Mouse (Mus musculus): ENCODE measurements around the gene Cdkn2aipnl. TPM values are rescaled to one million over a fixed set of nuclear protein-coding genes. Genes with fewer than 3 reads are reported as not detected.

Cdkn2aipnl gene
- polyA plus RNA-seq (2015; fragmentation: Nextera tagmentation; extraction: Ambion mirVana) = 60.1 and 67.3 TPM in 2 replicates

DNA sequence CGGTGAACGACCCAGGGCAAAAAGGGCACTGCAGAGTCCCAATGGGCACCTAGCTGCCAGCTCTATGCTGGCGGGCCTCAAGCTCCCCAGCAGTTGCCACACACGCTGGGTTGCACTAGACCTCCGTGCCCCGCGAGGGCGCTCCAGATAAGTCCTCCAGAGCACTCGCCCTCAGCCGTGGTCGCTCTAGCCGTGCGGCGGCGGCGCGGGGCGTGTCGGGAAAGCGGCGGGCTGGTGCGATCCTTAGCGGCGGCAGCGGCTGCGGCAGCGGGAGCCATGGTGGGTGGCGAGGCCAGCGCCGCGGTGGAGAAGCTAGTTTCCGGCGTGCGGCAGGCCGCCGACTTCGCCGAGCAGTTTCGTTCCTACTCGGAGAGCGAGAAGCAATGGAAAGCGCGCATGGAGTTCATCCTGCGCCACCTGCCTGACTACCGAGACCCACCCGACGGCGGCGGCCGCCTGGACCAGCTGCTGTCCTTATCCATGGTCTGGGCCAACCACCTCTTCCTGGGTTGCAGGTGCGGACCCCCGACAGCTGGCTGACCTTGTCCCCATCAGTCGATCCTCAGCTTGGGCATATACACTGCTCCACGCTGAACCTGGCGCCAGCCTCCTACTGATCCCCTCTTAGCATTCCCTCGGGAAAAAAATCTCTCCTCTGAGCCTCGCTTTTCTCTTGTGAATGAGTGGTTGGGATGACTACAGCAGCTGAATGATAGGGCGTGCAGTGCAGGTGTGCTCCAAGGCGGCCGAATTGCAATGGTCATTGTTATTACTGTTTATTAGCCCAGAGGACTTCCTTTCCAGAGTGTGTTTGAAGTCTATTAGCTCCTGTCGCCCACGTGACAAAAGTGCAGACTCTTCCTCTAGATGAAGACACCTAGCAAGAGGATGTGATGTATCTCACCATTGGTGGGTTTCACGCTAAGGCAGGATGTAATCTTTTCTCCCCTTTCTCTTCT is at the start of gene Cdkn2aipnl:
TSS of gene Cdkn2aipnl (plus strand) at position 219 of the 959 bp plus-strand sequence.
- H3K27me3 ChIP-seq = no peaks in the 10 kb centered on the region

DNA sequence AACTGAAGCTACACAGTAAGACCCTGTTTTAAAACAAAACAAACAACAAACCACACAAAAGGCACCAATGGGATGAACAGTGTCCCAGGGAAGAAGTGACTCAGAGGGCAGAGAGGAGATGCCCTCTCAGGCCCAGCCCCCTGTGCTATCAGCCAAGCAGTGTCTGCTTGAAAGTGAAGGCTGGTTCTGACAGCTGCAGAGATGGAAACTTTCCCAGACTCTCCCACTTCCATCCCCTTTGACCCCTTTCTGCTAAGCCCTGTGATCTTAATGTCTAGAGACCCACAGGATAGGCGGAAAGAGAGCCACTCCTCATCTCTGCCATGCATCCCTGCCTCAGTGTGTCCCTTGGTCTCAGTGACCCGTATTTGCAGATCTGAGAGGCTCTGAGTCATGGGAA is 49.5 kb upstream of the Cdkn2aipnl start:
- Histone ChIP-seq H3K4me1 (replicated peaks) (peaks cover 22% of the 10 kb centered on the region), H3K9ac (no peak overlapping the region), H3K27me3 (no peaks in the 10 kb centered on the region), H3K4me2 (no peak overlapping the region), H3K4me3 (replicated peaks) (no peak overlapping the region), H3K36me3 (no peaks in the 10 kb centered on the region), H3K9me3 (replicated peaks) (no peaks in the 10 kb centered on the region), H3K27ac (no peak overlapping the region)
- no peak for ATAC-seq (ENCODE audit: low read depth)
- no peak for DNase-seq
- WGBS (ENCODE audit: insufficient replicate concordance) = 45% methylated on average over 2 of the region's 2 CpGs

More for the DNA sequence above, at the start of gene Cdkn2aipnl:
- DNase-seq (peak; percentile 95), ATAC-seq (ENCODE audit: low read depth) (peak; percentile 95)
- H3K9ac ChIP-seq = peak within 1 kb of the TSS; percentile 89
- H3K4me3 ChIP-seq (replicated peaks) = peak within 1 kb of the TSS; percentile 85
- peak within 1 kb of the TSS; percentile 50 for H3K27ac ChIP-seq
- peaks cover 22% of the 10 kb centered on the region for H3K4me1 ChIP-seq (replicated peaks)
- H3K9me3 ChIP-seq (replicated peaks) = no peaks in the 10 kb centered on the region
- peak within 1 kb of the TSS; percentile 97 for H3K4me2 ChIP-seq
- H3K36me3 ChIP-seq = peaks cover 40% of the 10 kb centered on the region
- 1% methylated on average over 63 of the region's 63 CpGs for WGBS (ENCODE audit: insufficient replicate concordance)

DNA sequence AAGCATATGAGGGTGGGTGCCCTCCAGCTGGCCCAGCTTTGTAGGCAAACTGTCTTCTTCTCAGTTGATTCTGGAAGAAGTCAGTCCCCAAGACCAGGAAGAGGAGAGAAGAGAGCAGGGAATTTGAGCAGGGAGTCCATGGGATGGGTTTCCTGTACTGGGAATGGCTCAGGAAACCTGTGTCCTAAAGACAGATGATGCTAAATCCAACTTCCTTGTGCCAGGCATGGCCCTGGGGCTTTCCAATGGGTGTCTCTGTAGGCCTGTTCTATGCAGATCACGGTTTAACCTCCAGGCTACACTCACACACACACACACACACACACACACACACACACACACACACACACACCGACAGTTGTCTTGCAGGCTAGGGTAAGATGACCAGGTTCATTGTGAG is 48.9 kb upstream of the Cdkn2aipnl start:
- no peak overlapping the region for H3K4me2 ChIP-seq
- H3K27me3 ChIP-seq = no peaks in the 10 kb centered on the region
- H3K4me1 ChIP-seq (replicated peaks) = peaks cover 22% of the 10 kb centered on the region
- H3K27ac ChIP-seq = no peak overlapping the region
- no peak overlapping the region for H3K9ac ChIP-seq
- H3K9me3 ChIP-seq (replicated peaks) = no peaks in the 10 kb centered on the region
- no peak overlapping the region for H3K4me3 ChIP-seq (replicated peaks)
- 64% methylated on average over 2 of the region's 2 CpGs for WGBS (ENCODE audit: insufficient replicate concordance)
- DNase-seq = no peak
- no peaks in the 10 kb centered on the region for H3K36me3 ChIP-seq
- ATAC-seq (ENCODE audit: low read depth) = no peak

DNA sequence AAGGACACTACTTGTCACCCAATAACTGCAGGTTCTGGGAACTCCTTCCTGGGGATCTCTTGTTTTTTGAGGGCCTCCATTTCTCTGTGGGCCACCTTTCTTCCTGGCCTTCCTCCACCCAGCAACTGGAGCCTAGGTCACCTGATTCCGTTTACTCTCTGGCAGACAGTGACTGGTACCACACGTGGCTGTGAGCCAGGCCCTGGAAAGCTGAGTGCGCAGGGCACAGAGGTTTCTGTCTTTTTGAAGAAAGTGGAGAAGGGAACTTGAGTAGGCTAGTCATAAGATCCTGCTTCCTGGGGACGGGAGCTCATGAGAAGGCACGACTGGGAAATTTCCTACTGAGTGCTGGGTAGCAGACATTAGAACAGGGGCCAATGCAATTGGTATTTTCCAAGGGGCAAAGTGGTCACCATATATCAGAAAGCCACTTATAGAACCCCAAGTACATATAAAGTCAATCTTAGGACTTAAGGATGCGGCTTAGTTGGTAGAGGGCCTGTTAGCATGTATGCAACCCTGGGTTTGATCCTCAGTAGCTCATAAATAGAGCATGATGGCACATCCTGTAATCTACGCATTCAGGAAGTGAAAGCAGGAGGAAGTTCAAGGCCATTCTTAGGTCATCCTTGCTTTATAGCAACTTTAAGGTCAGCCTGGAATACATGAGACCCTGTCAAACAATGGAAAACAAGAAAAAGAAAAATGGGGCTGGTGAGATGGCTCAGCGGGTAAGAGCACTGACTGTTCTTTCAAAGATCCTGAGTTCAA is 45.9 kb upstream of the Cdkn2aipnl start:
- no peak for DNase-seq

DNA sequence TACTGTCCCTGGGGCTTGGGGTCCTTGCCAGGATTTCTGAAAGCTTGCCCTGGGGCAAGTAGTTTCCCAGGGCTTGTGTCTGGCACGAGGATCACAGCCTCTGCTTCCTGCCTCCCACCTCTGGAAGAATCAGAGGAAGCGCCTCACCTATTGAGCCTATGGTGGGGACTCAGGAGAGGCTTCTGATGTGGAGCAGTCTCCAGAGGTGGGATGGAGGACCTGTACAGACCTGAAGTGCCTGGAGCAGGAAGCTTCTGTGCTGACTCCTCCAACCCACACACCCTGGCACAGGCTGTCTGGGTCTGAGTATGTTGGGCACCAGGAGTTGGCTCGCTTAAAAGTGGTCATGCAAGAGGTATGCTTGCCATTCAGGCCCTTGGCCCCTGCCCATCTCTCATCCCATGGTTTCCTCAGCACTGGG is 45.0 kb upstream of the Cdkn2aipnl start:
- no peaks in the 10 kb centered on the region for H3K9me3 ChIP-seq (replicated peaks)
- H3K4me1 ChIP-seq (replicated peaks) = peaks cover 3% of the 10 kb centered on the region; the same call in 1 of the 2 replicates
- DNase-seq = no peak
- no peak overlapping the region for H3K27ac ChIP-seq
- no peaks in the 10 kb centered on the region for H3K36me3 ChIP-seq
- H3K4me3 ChIP-seq (replicated peaks) = no peak overlapping the region
- no peaks in the 10 kb centered on the region for H3K27me3 ChIP-seq
- ATAC-seq (ENCODE audit: low read depth) = no peak
- H3K9ac ChIP-seq = no peak overlapping the region
- no peak overlapping the region for H3K4me2 ChIP-seq
- WGBS (ENCODE audit: insufficient replicate concordance) = 64% methylated on average over 3 of the region's 3 CpGs

More for the DNA sequence above, 45.9 kb upstream of the Cdkn2aipnl start:
- no peak for ATAC-seq (ENCODE audit: low read depth)
- H3K4me1 ChIP-seq (replicated peaks) = peaks cover 8% of the 10 kb centered on the region
- H3K9me3 ChIP-seq (replicated peaks) = no peaks in the 10 kb centered on the region
- H3K4me2 ChIP-seq = no peak overlapping the region
- no peaks in the 10 kb centered on the region for H3K27me3 ChIP-seq
- H3K27ac ChIP-seq = no peak overlapping the region
- no peak overlapping the region for H3K9ac ChIP-seq
- H3K36me3 ChIP-seq = no peaks in the 10 kb centered on the region
- H3K4me3 ChIP-seq (replicated peaks) = no peak overlapping the region
- 60% methylated on average over 8 of the region's 8 CpGs for WGBS (ENCODE audit: insufficient replicate concordance)

DNA sequence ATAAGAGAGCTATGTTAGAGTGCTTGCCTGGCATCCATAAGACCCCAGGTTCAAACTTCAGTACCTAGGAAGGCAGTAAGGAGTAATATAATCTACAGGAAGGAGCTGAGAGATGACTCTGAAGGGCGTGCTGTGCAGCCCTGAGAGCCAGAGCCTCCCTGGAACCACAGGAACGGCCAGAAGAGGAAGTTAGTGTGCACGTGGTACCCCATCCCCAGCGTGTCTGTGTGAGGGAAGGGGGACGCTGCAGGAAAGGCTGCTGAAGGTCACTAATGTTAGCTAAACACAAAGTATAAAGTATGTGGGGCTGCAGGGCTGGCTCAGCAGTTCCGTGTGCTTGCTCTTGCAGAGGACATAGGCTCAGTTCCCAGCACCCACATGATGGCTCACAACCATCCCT is 41.9 kb upstream of the Cdkn2aipnl start:
- no peak overlapping the region for H3K4me2 ChIP-seq
- no peak overlapping the region for H3K27ac ChIP-seq
- H3K9ac ChIP-seq = no peak overlapping the region
- no peaks in the 10 kb centered on the region for H3K36me3 ChIP-seq
- H3K4me1 ChIP-seq (replicated peaks) = peaks cover 3% of the 10 kb centered on the region; the same call in 1 of the 2 replicates
- 9% methylated on average over 6 of the region's 6 CpGs for WGBS (ENCODE audit: insufficient replicate concordance)
- no peaks in the 10 kb centered on the region for H3K27me3 ChIP-seq
- ATAC-seq (ENCODE audit: low read depth) = no peak
- no peaks in the 10 kb centered on the region for H3K9me3 ChIP-seq (replicated peaks)
- no peak for DNase-seq
- H3K4me3 ChIP-seq (replicated peaks) = no peak overlapping the region

DNA sequence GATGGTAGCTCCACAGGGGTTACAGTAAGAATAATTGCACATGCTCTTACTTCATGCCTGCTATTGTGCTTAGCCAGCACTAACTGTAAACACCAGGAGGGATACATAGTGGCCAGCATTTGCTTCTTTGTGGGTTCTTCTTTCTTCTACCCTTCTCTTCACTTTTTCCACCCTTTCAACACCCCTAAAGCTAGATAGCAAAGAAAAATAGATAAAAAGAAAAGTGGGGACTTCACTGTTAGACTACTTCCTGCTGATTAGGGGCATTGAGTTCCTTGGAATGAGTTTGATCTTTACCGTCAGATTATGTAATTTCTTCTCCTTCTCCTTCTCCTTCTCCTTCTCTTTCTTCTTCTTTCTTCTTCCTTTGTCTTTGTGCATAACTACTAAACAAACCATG is 41.1 kb upstream of the Cdkn2aipnl start:
- Histone ChIP-seq H3K4me3 (replicated peaks) (no peak overlapping the region), H3K9ac (no peak overlapping the region), H3K4me1 (replicated peaks) (peaks cover 3% of the 10 kb centered on the region; the same call in 1 of the 2 replicates), H3K27me3 (no peaks in the 10 kb centered on the region), H3K4me2 (no peak overlapping the region), H3K27ac (no peak overlapping the region), H3K9me3 (replicated peaks) (no peaks in the 10 kb centered on the region), H3K36me3 (no peaks in the 10 kb centered on the region)
- DNase-seq = no peak
- no peak for ATAC-seq (ENCODE audit: low read depth)
- 23% methylated on average over 1 of the region's 1 CpGs for WGBS (ENCODE audit: insufficient replicate concordance)

DNA sequence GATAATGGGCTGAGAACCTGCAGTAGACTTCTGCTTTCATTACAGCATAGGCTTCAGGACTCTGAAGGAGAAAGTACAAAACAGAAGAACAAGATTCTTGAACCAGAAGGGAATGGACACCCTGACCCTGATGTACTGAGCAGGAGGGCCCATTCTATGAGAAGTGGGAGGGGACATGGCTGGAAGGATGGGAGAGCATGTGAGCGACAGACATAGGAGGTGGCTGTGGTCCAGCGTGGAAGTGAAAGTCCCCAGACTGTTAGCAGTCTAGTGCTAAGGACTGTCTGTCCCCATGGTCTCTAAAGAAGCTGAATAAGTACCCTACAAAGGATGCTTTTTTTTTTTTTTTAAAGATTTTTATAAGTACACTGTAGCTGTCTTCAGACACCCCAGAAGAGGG is 40.4 kb upstream of the Cdkn2aipnl start:
- no peaks in the 10 kb centered on the region for H3K27me3 ChIP-seq
- DNase-seq (no peak), ATAC-seq (ENCODE audit: low read depth) (no peak)

DNA sequence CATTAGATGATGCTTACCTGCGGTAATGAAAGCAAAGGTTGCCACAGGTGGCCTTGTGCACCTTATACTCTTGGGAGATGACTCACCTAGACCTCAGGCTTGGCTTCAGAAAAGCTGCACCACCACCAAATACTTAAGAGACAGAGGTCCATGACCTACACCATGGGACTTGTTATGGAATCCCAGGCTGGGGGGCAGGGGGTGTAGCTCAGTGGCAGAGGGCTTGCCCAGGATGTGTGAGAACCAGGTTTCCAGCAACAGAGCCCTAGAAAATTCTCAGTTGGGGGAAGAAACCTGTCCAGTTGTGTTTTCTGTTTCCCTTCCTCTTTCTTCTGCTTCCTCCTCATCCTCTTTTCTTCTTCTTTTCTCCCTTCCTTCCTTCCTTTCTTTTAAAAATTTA is 36.3 kb upstream of the Cdkn2aipnl start:
- H3K27ac ChIP-seq = no peak overlapping the region
- no peaks in the 10 kb centered on the region for H3K27me3 ChIP-seq
- H3K9me3 ChIP-seq (replicated peaks) = no peaks in the 10 kb centered on the region
- no peaks in the 10 kb centered on the region for H3K36me3 ChIP-seq
- H3K4me1 ChIP-seq (replicated peaks) = no peaks in the 10 kb centered on the region; the same call in 1 of the 2 replicates
- H3K9ac ChIP-seq = no peak overlapping the region
- no peak for DNase-seq
- 70% methylated on average over 1 of the region's 1 CpGs for WGBS (ENCODE audit: insufficient replicate concordance)
- no peak overlapping the region for H3K4me3 ChIP-seq (replicated peaks)
- no peak for ATAC-seq (ENCODE audit: low read depth)
- H3K4me2 ChIP-seq = no peak overlapping the region

More for the DNA sequence above, 40.4 kb upstream of the Cdkn2aipnl start:
- 70% methylated on average over 2 of the region's 2 CpGs for WGBS (ENCODE audit: insufficient replicate concordance)
- Histone ChIP-seq H3K4me2 (no peak overlapping the region), H3K36me3 (no peaks in the 10 kb centered on the region), H3K9me3 (replicated peaks) (no peaks in the 10 kb centered on the region), H3K4me1 (replicated peaks) (peaks cover 3% of the 10 kb centered on the region; the same call in 1 of the 2 replicates), H3K4me3 (replicated peaks) (no peak overlapping the region), H3K27ac (no peak overlapping the region), H3K9ac (no peak overlapping the region)

DNA sequence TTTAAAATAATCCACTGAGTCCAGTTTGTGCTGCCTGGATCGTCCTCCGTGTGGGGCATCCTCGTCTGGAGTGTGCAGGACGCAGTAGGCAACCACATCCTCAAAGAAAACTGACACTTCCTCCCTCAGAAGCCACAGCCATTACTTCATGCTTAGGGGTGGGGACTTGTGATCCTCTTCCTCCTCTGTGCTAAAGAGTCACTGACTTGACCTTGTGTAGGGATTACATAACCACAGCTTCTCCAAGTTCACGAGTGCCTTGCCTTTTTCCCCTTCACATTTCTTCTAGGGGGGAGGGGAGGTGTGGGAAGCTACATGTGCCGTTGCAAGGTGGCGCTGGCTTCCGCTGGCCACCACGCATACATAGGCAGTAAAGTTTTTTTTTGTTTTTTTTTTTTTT is 35.7 kb upstream of the Cdkn2aipnl start:
- DNase-seq (peak; percentile 11), ATAC-seq (ENCODE audit: low read depth) (peak; percentile 45; the same call in 1 of the 2 replicates)
- Histone ChIP-seq H3K9ac (no peak overlapping the region), H3K27me3 (no peaks in the 10 kb centered on the region), H3K4me2 (no peak overlapping the region), H3K4me3 (replicated peaks) (no peak overlapping the region), H3K36me3 (no peaks in the 10 kb centered on the region), H3K9me3 (replicated peaks) (no peaks in the 10 kb centered on the region), H3K4me1 (replicated peaks) (no peaks in the 10 kb centered on the region; the same call in 1 of the 2 replicates), H3K27ac (no peak overlapping the region)
- 34% methylated on average over 9 of the region's 9 CpGs for WGBS (ENCODE audit: insufficient replicate concordance)

DNA sequence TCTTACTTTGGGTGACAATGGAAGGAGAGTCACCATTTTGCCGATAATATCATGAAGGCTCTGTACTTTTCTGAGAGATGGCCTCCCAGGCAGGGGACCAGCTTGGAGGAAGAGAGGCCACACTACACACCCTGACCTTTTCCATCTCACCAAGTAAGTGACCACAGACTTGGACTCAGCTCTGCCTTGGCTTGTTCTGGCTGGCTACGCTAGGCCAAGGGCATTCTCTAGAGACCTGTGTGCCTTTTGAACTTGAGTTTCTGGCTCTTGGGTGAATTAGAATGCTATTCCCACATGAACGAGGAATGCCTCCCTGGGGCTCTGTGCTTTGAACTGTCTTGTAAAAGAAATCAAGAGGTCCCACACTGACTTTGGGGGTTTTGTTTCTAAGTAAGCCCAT is 33.2 kb upstream of the Cdkn2aipnl start:
- H3K27me3 ChIP-seq = no peaks in the 10 kb centered on the region
- no peaks in the 10 kb centered on the region for H3K36me3 ChIP-seq
- no peak overlapping the region for H3K4me3 ChIP-seq (replicated peaks)
- WGBS (ENCODE audit: insufficient replicate concordance) = 80% methylated on average over 3 of the region's 3 CpGs
- H3K9ac ChIP-seq = no peak overlapping the region
- ATAC-seq (ENCODE audit: low read depth) = no peak
- DNase-seq = no peak
- H3K4me2 ChIP-seq = no peak overlapping the region
- no peak overlapping the region for H3K27ac ChIP-seq
- 0 out of 2 replicates have a peak, but pooled peaks cover 8% of the 10 kb centered on the region for H3K4me1 ChIP-seq (replicated peaks)
- H3K9me3 ChIP-seq (replicated peaks) = no peaks in the 10 kb centered on the region
